Mouse (Mus musculus) macrophage (primary cell): Measurements from ENCODE around the gene Gdi2. TPM values are rescaled to one million over a fixed set of nuclear protein-coding genes. Genes with fewer than 3 reads are reported as not detected.
"Not testable (repeated sequence)": the region's sequence is repeated elsewhere in the genome, so short reads cannot be mapped to it uniquely, and the experiment has no call there.

Source experiments
- H3K27ac ChIP-seq: fragments of 350-480 bp; formaldehyde crosslinking; 2 replicates; pipeline ENCODE4 v1.9.0; 2021
- H3K36me3 ChIP-seq: fragments of 350-480 bp; formaldehyde crosslinking; 2 replicates; pipeline ENCODE4 v1.9.0; 2021; ENCODE audit errors: inconsistent target
- H3K4me3 ChIP-seq: fragments of 350-480 bp; formaldehyde crosslinking; 2 replicates; pipeline ENCODE4 v1.9.0; 2021; ENCODE audit errors: inconsistent target
- H3K79me2 ChIP-seq: fragments of 350-480 bp; formaldehyde crosslinking; 2 replicates; pipeline ENCODE4 v1.9.0; 2021; ENCODE audit errors: inconsistent target
- WGBS: methylation state at CpG from one replicate; pipeline ENCODE4 v1.1.7; 2026; ENCODE audit warnings: inconsistent platforms; ENCODE audit not compliant: missing documents; 5-methylcytosine and 5-hydroxymethylcytosine counted together
- polyA plus RNA-seq: library from polyadenylated mRNA; stranded (reverse); fragments of 250-400 nt; gene quantifications from 3 replicates; pipeline ENCODE4 v1.2.4, GENCODE M21; 2018; ENCODE audit warnings: inconsistent platforms
- total RNA-seq, 78 experiments: library from RNA; depleted of rRNA; stranded (reverse); fragments of 250-400 nt; gene quantifications; 1 replicate in 9 of 78; 2 replicates in 24 of 78; 3 replicates in 43 of 78; 4 replicates in 2 of 78; pipeline ENCODE4 v1.2.4; 2018; ENCODE audit warnings: inconsistent platforms in 56 of 78

The Gdi2 gene
- total RNA-seq (2018; cell fraction: chromatin; rRNA removed) = 100 to 1,000 TPM in 24 of 26 experiments, 10 to 100 TPM in 2; 88.1 to 403 (median 202) TPM
- total RNA-seq (2018; cell fraction: cytosol; rRNA removed) = 100 to 1,000 TPM; 413 to 754 (median 525) TPM
- 100 to 1,000 TPM; 142 to 412 (median 227) TPM for total RNA-seq (2018; cell fraction: nucleus; rRNA removed)
- polyA plus RNA-seq = 687 to 803 TPM (median 741 TPM) in 3 replicates

- no peaks in the 10 kb centered on the region for H3K36me3 ChIP-seq
- peaks cover 42% of the 10 kb centered on the region for H3K79me2 ChIP-seq
- WGBS = 0% methylated on average over 20 of the region's 47 CpGs
- H3K4me3 ChIP-seq = peak within 1 kb of the TSS; percentile 74
- peak within 1 kb of the TSS; percentile 90 for H3K27ac ChIP-seq
These were observed at the start of gene Gdi2 for GRCm38 (mm10) chr13:3537594-3538222. TSS of gene Gdi2 (plus strand) at chr13:3538063.

GRCm38 (mm10) chr13:3495526-3495925 is 42.3 kb upstream of the Gdi2 start:
- Histone ChIP-seq H3K27ac (no peak overlapping the region), H3K79me2 (no peaks in the 10 kb centered on the region), H3K36me3 (no peaks in the 10 kb centered on the region), H3K4me3 (no peak overlapping the region)
- 96% methylated on average over 4 of the region's 4 CpGs for WGBS

GRCm38 (mm10) chr13:3501014-3501413 is 36.8 kb upstream of the Gdi2 start:
- H3K4me3 ChIP-seq, H3K36me3 ChIP-seq, H3K27ac ChIP-seq, H3K79me2 ChIP-seq: not testable (repeated sequence)
- WGBS = 89% methylated on average over 6 of the region's 6 CpGs

- not testable (repeated sequence) for H3K4me3 ChIP-seq, H3K36me3 ChIP-seq, H3K79me2 ChIP-seq, H3K27ac ChIP-seq
- WGBS = 86% methylated on average over 6 of the region's 6 CpGs
These were observed 22.5 kb upstream of the Gdi2 start for GRCm38 (mm10) chr13:3515351-3515750.

- 0% methylated on average over 1 of the region's 4 CpGs for WGBS
- H3K36me3 ChIP-seq, H3K79me2 ChIP-seq, H3K27ac ChIP-seq, H3K4me3 ChIP-seq: not testable (repeated sequence)
These were observed 18.5 kb upstream of the Gdi2 start for GRCm38 (mm10) chr13:3519357-3519756.

GRCm38 (mm10) chr13:3519994-3520393 is 17.9 kb upstream of the Gdi2 start:
- not testable (repeated sequence) for H3K79me2 ChIP-seq, H3K4me3 ChIP-seq, H3K27ac ChIP-seq, H3K36me3 ChIP-seq
- WGBS = no CpG with 5 or more reads among the region's 1 CpGs

GRCm38 (mm10) chr13:3523459-3523858 is 14.4 kb upstream of the Gdi2 start:
- no peak overlapping the region for H3K27ac ChIP-seq
- no peaks in the 10 kb centered on the region for H3K36me3 ChIP-seq
- H3K79me2 ChIP-seq = no peaks in the 10 kb centered on the region
- 32% methylated on average over 5 of the region's 6 CpGs for WGBS
- H3K4me3 ChIP-seq = no peak overlapping the region

- 100% methylated on average over 1 of the region's 1 CpGs for WGBS
- Histone ChIP-seq H3K79me2 (no peaks in the 10 kb centered on the region), H3K27ac (no peak overlapping the region), H3K4me3 (no peak overlapping the region), H3K36me3 (no peaks in the 10 kb centered on the region)
These were observed 13.9 kb upstream of the Gdi2 start for GRCm38 (mm10) chr13:3523946-3524345.

GRCm38 (mm10) chr13:3525611-3526051 is 12.2 kb upstream of the Gdi2 start:
- peak overlapping the region; percentile 52 for H3K27ac ChIP-seq
- H3K79me2 ChIP-seq = no peaks in the 10 kb centered on the region
- no peak overlapping the region for H3K4me3 ChIP-seq
- WGBS = 70% methylated on average over 4 of the region's 4 CpGs
- H3K36me3 ChIP-seq = no peaks in the 10 kb centered on the region

GRCm38 (mm10) chr13:3526328-3526727 is 11.5 kb upstream of the Gdi2 start:
- WGBS = 7% methylated on average over 8 of the region's 8 CpGs
- H3K4me3 ChIP-seq = no peak overlapping the region

GRCm38 (mm10) chr13:3530451-3530850 is 7.4 kb upstream of the Gdi2 start:
- Histone ChIP-seq H3K27ac (no peak overlapping the region), H3K36me3 (no peaks in the 10 kb centered on the region), H3K4me3 (no peak overlapping the region), H3K79me2 (no peaks in the 10 kb centered on the region)
- WGBS = 63% methylated on average over 3 of the region's 3 CpGs

More at GRCm38 (mm10) chr13:3526328-3526727, 11.5 kb upstream of the Gdi2 start:
- H3K36me3 ChIP-seq = no peaks in the 10 kb centered on the region
- peak overlapping the region; percentile 52 for H3K27ac ChIP-seq
- no peaks in the 10 kb centered on the region for H3K79me2 ChIP-seq

GRCm38 (mm10) chr13:3531176-3531575 is 6.7 kb upstream of the Gdi2 start:
- not testable (repeated sequence) for H3K4me3 ChIP-seq, H3K79me2 ChIP-seq, H3K27ac ChIP-seq, H3K36me3 ChIP-seq
- whole genome bisulfite sequencing = 100% methylated on average over 2 of the region's 2 CpGs

- no peak overlapping the region for H3K4me3 ChIP-seq
- no peak overlapping the region for H3K27ac ChIP-seq
- WGBS = 92% methylated on average over 9 of the region's 10 CpGs
- H3K36me3 ChIP-seq = no peaks in the 10 kb centered on the region
- no peaks in the 10 kb centered on the region for H3K79me2 ChIP-seq
These were observed 6.1 kb upstream of the Gdi2 start for GRCm38 (mm10) chr13:3531692-3532320.

GRCm38 (mm10) chr13:3532451-3532850 is 5.4 kb upstream of the Gdi2 start:
- no peaks in the 10 kb centered on the region for H3K36me3 ChIP-seq
- H3K27ac ChIP-seq = no peak overlapping the region
- H3K79me2 ChIP-seq = no peaks in the 10 kb centered on the region
- H3K4me3 ChIP-seq = no peak overlapping the region
- WGBS = 91% methylated on average over 4 of the region's 4 CpGs

GRCm38 (mm10) chr13:3534146-3534545 is 3.7 kb upstream of the Gdi2 start:
- H3K36me3 ChIP-seq = no peaks in the 10 kb centered on the region
- peaks cover 8% of the 10 kb centered on the region for H3K79me2 ChIP-seq
- H3K4me3 ChIP-seq = no peak overlapping the region
- 92% methylated on average over 4 of the region's 4 CpGs for WGBS
- no peak overlapping the region for H3K27ac ChIP-seq
